Mouse (Mus musculus) CD4-positive, CD25-positive, alpha-beta regulatory T cell, adult 4 months (primary cell): Measurements from ENCODE around the gene Gm28047. TPM values are rescaled to one million over a fixed set of nuclear protein-coding genes. Genes with fewer than 3 reads are reported as not detected.

Experiments
- ATAC-seq: one replicate; pipeline ENCODE4 v1.8.0; 2017
- polyA plus RNA-seq, 2 experiments: library from polyadenylated mRNA; unstranded; fragments of 100-300 nt; shearing (Covaris generic); gene quantifications; one replicate each; pipeline ENCODE4 v1.2.1; 2017

Gm28047 gene
- polyA plus RNA-seq, 2 experiments from 2014 or later = 1.5 TPM; not detected in 1

- no peak for ATAC-seq
Observed at GRCm38 (mm10) chr15:102546677-102547427, 78.0 kb downstream of the Gm28047 start.

GRCm38 (mm10) chr15:102546246-102546645 lies 78.6 kb downstream of the Gm28047 start:
- ATAC-seq = no peak

- no peak for ATAC-seq
Observed at GRCm38 (mm10) chr15:102544801-102545200, 80.1 kb downstream of the Gm28047 start.

GRCm38 (mm10) chr15:102533926-102534325 lies 90.9 kb downstream of the Gm28047 start:
- no peak for ATAC-seq

- ATAC-seq = no peak
Observed at GRCm38 (mm10) chr15:102532106-102532900, 92.6 kb downstream of the Gm28047 start.

- no peak for ATAC-seq
Observed at GRCm38 (mm10) chr15:102531586-102531985, 93.3 kb downstream of the Gm28047 start.

GRCm38 (mm10) chr15:102530566-102530965 lies 94.3 kb downstream of the Gm28047 start:
- ATAC-seq = no peak

- ATAC-seq = no peak
Observed at GRCm38 (mm10) chr15:102528396-102528795, 96.5 kb downstream of the Gm28047 start.

GRCm38 (mm10) chr15:102527936-102528335 lies 96.9 kb downstream of the Gm28047 start:
- no peak for ATAC-seq

- peak; percentile 53 for ATAC-seq
Observed at GRCm38 (mm10) chr15:102526111-102527002, 98.5 kb downstream of the Gm28047 start.

GRCm38 (mm10) chr15:102524892-102525485 lies 99.9 kb downstream of the Gm28047 start, which contains the start of gene Npff:
TSS of gene Npff (minus strand) at chr15:102524942.
- ATAC-seq = peak; percentile 85

GRCm38 (mm10) chr15:102521480-102521879 lies 103.4 kb downstream of the Gm28047 start:
- no peak for ATAC-seq

GRCm38 (mm10) chr15:102520416-102520815 lies 104.5 kb downstream of the Gm28047 start:
- no peak for ATAC-seq

GRCm38 (mm10) chr15:102519211-102520141 lies 105.4 kb downstream of the Gm28047 start:
- no peak for ATAC-seq

- no peak for ATAC-seq
Observed at GRCm38 (mm10) chr15:102518859-102519201, 106.0 kb downstream of the Gm28047 start.

- ATAC-seq = peak; percentile 87
Observed at GRCm38 (mm10) chr15:102517976-102518858, 106.7 kb downstream of the Gm28047 start, which contains the start of gene Tarbp2. TSS of gene Tarbp2 (plus strand) at chr15:102518192.

- no peak for ATAC-seq
Observed at GRCm38 (mm10) chr15:102517631-102517975, 107.3 kb downstream of the Gm28047 start.

GRCm38 (mm10) chr15:102516728-102517404 lies 108.0 kb downstream of the Gm28047 start, which contains the start of gene Map3k12:
TSS of gene Map3k12 (minus strand) at chr15:102517064.
- peak; percentile 3 for ATAC-seq

- ATAC-seq = no peak
Observed at GRCm38 (mm10) chr15:102516293-102516692, 108.6 kb downstream of the Gm28047 start.
